Mouse (Mus musculus) liver, postnatal 0 days (tissue): ENCODE data around the gene Rabgap1l.

Experiments
- CTCF ChIP-seq: sonication (generic); IDR thresholded peaks from 2 replicates; pipeline ENCODE4 v1.5.1; 2016; ENCODE audit warnings: antibody characterized with exemption, low read depth
- EP300 ChIP-seq: IDR thresholded peaks from 2 replicates; pipeline ENCODE4 v1.6.1; 2016; ENCODE audit warnings: antibody characterized with exemption, low read depth, mild to moderate bottlenecking

DNA sequence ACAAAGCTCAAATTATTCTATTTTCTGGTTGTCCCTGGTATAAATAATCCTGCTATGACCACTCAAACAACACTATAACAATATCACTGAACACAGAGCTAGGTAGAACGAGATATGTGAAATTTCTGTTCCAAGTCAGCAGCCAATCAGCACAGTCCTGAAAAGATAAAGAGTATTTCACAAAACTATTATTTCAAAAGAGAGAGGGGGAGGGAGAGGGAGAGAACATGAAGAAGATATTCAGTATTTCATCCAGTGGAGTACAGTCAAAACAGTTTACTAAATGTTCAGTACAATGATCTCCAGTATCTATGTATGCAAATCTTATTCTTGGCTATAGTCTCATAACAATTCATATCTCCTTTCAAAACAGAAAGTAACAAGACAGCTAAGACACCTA, 5.1 kb downstream of the Rabgap1l start:
- no peak for TF ChIP-seq EP300
- TF ChIP-seq CTCF: no peak
